Comparison of ENCODE assay signal across 23 mouse cellular contexts in genomic region chr4:149557905-149558304, GRCm38 (mm10). TPM values are rescaled to one million over a fixed set of nuclear protein-coding genes. Genes with fewer than 3 reads are reported as not detected.
A peak's percentile ranks its signal among the peaks of the same experiment; 100 is the strongest.
DNase-seq lines count a peak whose midpoint lies in the region; ATAC-seq and TF ChIP-seq lines count a peak whose summit lies in the region.
"Had no signal": no experiment of that assay in that cellular context is flagged by ENCODE, and none has a peak within 500 bp of the region (broad histone marks: within the 10 kb centered on the region; RNA-seq: fewer than 3 reads in every experiment).

No protein-coding gene starts in this region.

- no peak for TF ChIP-seq CTCF in gastrocnemius, adult 2 months (IDR thresholded peaks at IDR 0.05)
- no peak for TF ChIP-seq CTCF in lung, postnatal 0 days (IDR thresholded peaks at IDR 0.05)

- WGBS in heart, embryonic 13.5 days: 69% methylated on average over 5 of the region's 5 CpGs
- 85% methylated on average over 5 of the region's 5 CpGs for WGBS in lung, postnatal 0 days

- no peak overlapping the region for H3K4me2 ChIP-seq in heart, embryonic 13.5 days
- no peak overlapping the region for H3K4me2 ChIP-seq in lung, postnatal 0 days (replicated peaks; ENCODE audit: low read depth, low read length)
- H3K4me2 ChIP-seq: embryonic facial prominence, embryonic 15.5 days; heart, embryonic 11.5 days; hindbrain, embryonic 12.5 days had no signal

- H3K9ac ChIP-seq in heart, embryonic 13.5 days: no peak overlapping the region; the same call in 1 of the 2 replicates
- H3K9ac ChIP-seq in lung, postnatal 0 days (replicated peaks; ENCODE audit: low read depth): no peak overlapping the region
- H3K9ac ChIP-seq: embryonic facial prominence, embryonic 15.5 days; hindbrain, embryonic 12.5 days had no signal

- peak; percentile 31 for DNase-seq in gastrocnemius, adult 2 months
- DNase-seq in gastrocnemius, postnatal 4 days (ENCODE audit: low spot score in 2 of 2): no peak
- no peak for DNase-seq in heart, postnatal 36 days
- DNase-seq in lung, postnatal 0 days (ENCODE audit: low spot score): peak; percentile 22
- DNase-seq in lung, postnatal 36 days: no peak
- no peak for DNase-seq in thymus, adult 18-20 months
- DNase-seq in cerebellum, postnatal 14 days: no peak
- DNase-seq: adrenal gland, adult 8-10 months; adrenal gland, postnatal 36 days; cerebellum, adult 11 months; cerebellum, adult 8-10 months; cerebellum, postnatal 25 days; kidney, adult 18-20 months had no signal

- intact Hi-C loops in gastrocnemius, adult 2 months (cut with DNase I): no loop called here
- intact Hi-C loops in heart, postnatal 36 days (cut with DNase I): no loop called here

- no peak overlapping the region; the same call in 1 of the 2 replicates for H3K27ac ChIP-seq in gastrocnemius, adult 2 months
- peak overlapping the region; percentile 44 for H3K27ac ChIP-seq in heart, embryonic 13.5 days (replicated peaks)
- H3K27ac ChIP-seq in lung, postnatal 0 days (ENCODE audit: low read length): no peak overlapping the region
- H3K27ac ChIP-seq: embryonic facial prominence, embryonic 15.5 days; forebrain, embryonic 10.5 days; hindbrain, embryonic 12.5 days had no signal

- peaks cover 16% of the 10 kb centered on the region for H3K36me3 ChIP-seq in heart, embryonic 13.5 days
- H3K36me3 ChIP-seq in lung, postnatal 0 days (ENCODE audit: insufficient read depth, low read length): no peaks in the 10 kb centered on the region

- no peak for TF ChIP-seq EP300 in lung, postnatal 0 days (IDR thresholded peaks at IDR 0.05)

- no peaks in the 10 kb centered on the region for H3K9me3 ChIP-seq in heart, embryonic 13.5 days
- no peaks in the 10 kb centered on the region for H3K9me3 ChIP-seq in lung, postnatal 0 days (ENCODE audit: low read length)
- H3K9me3 ChIP-seq: embryonic facial prominence, embryonic 15.5 days; hindbrain, embryonic 12.5 days had no signal

- H3K4me3 ChIP-seq in gastrocnemius, adult 2 months: no peak overlapping the region
- no peak overlapping the region for H3K4me3 ChIP-seq in heart, embryonic 13.5 days
- H3K4me3 ChIP-seq in lung, postnatal 0 days (ENCODE audit: low read depth, low read length): no peak overlapping the region
- H3K4me3 ChIP-seq: embryonic facial prominence, embryonic 15.5 days; erythroblast, embryonic 14.5 days; forebrain, embryonic 10.5 days; hindbrain, embryonic 12.5 days had no signal

- H3K27me3 ChIP-seq in heart, embryonic 13.5 days (replicated peaks): no peaks in the 10 kb centered on the region
- H3K27me3 ChIP-seq in lung, postnatal 0 days (replicated peaks; ENCODE audit: insufficient read depth, low read length): no peaks in the 10 kb centered on the region
- H3K27me3 ChIP-seq: CH12.LX; embryonic facial prominence, embryonic 15.5 days; hindbrain, embryonic 12.5 days had no signal

- ATAC-seq in heart, embryonic 13.5 days (ENCODE audit: extremely low read depth, insufficient number of reproducible peaks, low FRiP score, low TSS enrichment): no peak
- ATAC-seq in lung, postnatal 0 days: peak; percentile 75
- ATAC-seq: forebrain, embryonic 14.5 days; hindbrain, embryonic 16.5 days; inflammation-experienced regulatory T-cells, adult 6 months had no signal

- H3K4me1 ChIP-seq in heart, embryonic 13.5 days: peaks cover 41% of the 10 kb centered on the region
- H3K4me1 ChIP-seq in lung, postnatal 0 days (ENCODE audit: insufficient read depth, low read depth, low read length): peaks cover 3% of the 10 kb centered on the region; the same call in 1 of the 2 replicates

RNA-seq across cellular contexts. Expression of gene Clstn1, which starts 28.4 kb away (rescaled TPM):
- total RNA-seq in gastrocnemius, adult 2 months (2021): 10 to 100 TPM; 24.0 to 38.2 TPM
- 10 to 100 TPM; 78.9 to 80.6 TPM for total RNA-seq in gastrocnemius, postnatal 4 days (2021)
- polyA plus RNA-seq in heart, embryonic 13.5 days (2015; fragmentation: Nextera tagmentation; extraction: Ambion mirVana): 9.2 and 13.6 TPM in 2 replicates
- 10 to 100 TPM; 89.5 to 92.1 TPM for total RNA-seq in heart, postnatal 36 days (2021)
- 43.6 and 48.7 TPM in 2 replicates for polyA plus RNA-seq in lung, postnatal 0 days (2015; fragmentation: Nextera tagmentation; extraction: Ambion mirVana)

RNA-seq across cellular contexts. Expression of gene Ctnnbip1, which starts 39.9 kb away (rescaled TPM):
- 10 to 100 TPM; 19.0 to 21.4 TPM for total RNA-seq in gastrocnemius, adult 2 months (2021)
- 100 to 1,000 TPM in 1 of 2 experiments, 10 to 100 TPM in 1; 93.5 to 100 TPM for total RNA-seq in gastrocnemius, postnatal 4 days (2021)
- polyA plus RNA-seq in heart, embryonic 13.5 days (2015; fragmentation: Nextera tagmentation; extraction: Ambion mirVana): 33.4 and 36.2 TPM in 2 replicates
- total RNA-seq in heart, postnatal 36 days (2021): 10 to 100 TPM; 29.9 to 33.3 TPM
- polyA plus RNA-seq in lung, postnatal 0 days (2015; fragmentation: Nextera tagmentation; extraction: Ambion mirVana): 38.4 and 40.1 TPM in 2 replicates

Comparison
In these comparisons a context has a peak if more than half of its experiments do, and no peak if none do; other contexts are left out.
1. DNase-seq: peak in gastrocnemius, adult 2 months (single experiment) and lung, postnatal 0 days (single experiment); none in gastrocnemius, postnatal 4 days (0 of 2), heart, postnatal 36 days (0 of 2), lung, postnatal 36 days (single experiment), thymus, adult 18-20 months (0 of 2) and cerebellum, postnatal 14 days (0 of 2).